Mouse (Mus musculus) bone marrow macrophage, adult 2 months (primary cell): ENCODE measurements at regions not wholly inside any gene's neighbourhood (a gene's known extent, or its start where the extent isn't known, plus 50 kb on each side); places are given as distances from the start of the nearest gene placed in this dataset.

Source experiments
- CTCF ChIP-seq: IDR thresholded peaks from 2 replicates; pipeline ENCODE4 v1.5.1; 2012; ENCODE audit warnings: low read depth, mild to moderate bottlenecking, low read length, moderate library complexity
- POLR2A ChIP-seq: IDR thresholded peaks from 2 replicates; pipeline ENCODE4 v1.6.1; 2012; ENCODE audit warnings: mild to moderate bottlenecking, low read depth, low read length, borderline replicate concordance

- no peak for TF ChIP-seq POLR2A
- TF ChIP-seq CTCF: no peak
Observed at GRCm38 (mm10) chr5:52040427-52041312, 149.6 kb downstream of the Dhx15 start.
